Mouse (Mus musculus) urinary bladder, postnatal 14 days (tissue): ENCODE measurements around the gene Gm11397.
"Not testable (repeated sequence)": the region's sequence is repeated elsewhere in the genome, so short reads cannot be mapped to it uniquely, and the experiment has no call there.

Source experiments
- DNase-seq: peaks from one replicate; pipeline ENCODE4 v3.0.0; 2021; ENCODE audit warnings: low spot score

Gene Gm11397

DNA sequence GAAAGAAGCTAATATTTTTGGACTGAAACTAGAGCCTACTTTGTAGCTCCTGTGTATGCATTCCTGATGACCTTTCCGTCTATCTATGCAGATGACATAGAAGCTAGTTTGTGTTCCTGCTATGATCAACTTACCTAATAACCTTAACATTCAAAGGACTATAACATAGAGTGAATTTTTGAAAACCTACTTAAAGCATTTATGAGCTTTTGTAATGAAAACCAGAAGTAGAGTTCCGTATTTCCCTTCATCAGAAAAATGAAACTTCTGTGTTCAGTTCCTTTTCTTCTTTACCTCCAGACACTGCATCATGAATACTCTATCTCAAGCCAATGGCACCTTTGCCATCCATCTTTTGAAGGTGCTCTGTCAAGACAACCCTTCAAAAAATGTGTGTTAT, at the start of gene Gm11397:
Gene Gm11397 (plus strand): TSS at position 301 of the 400 bp plus-strand sequence.
- DNase-seq, result not testable (repeated sequence)

DNA sequence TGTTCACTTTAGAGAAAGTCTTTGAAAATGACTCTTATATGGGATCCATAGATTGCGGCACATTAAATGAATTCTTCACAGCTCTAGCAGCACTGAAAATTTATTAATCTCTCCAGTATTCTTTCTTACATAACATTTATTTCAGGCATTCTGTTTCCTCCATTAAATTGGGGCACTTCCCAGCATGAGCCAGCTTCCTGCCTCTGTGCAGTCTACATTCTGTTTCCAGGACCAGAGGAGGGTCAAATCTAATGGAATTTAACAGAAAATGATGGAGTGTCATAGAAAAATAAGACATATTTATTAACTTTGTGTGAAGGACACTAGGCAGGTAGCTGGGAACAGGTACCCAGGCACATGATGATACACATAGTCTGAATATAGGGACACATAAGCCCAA, 38.9 kb upstream of the Gm11397 start:
- not testable (repeated sequence) for DNase-seq

GRCm38 (mm10) chr13:33432714-33433113, 37.2 kb downstream of the Gm11397 start:
- not testable (repeated sequence) for DNase-seq
